Mouse (Mus musculus): ENCODE measurements around the gene Astn2. TPM values are rescaled to one million over a fixed set of nuclear protein-coding genes. Genes with fewer than 3 reads are reported as not detected.

Astn2 gene
- total and polyA plus RNA-seq, 3 experiments: 0.50 to 0.90 (median 0.78) TPM

DNA sequence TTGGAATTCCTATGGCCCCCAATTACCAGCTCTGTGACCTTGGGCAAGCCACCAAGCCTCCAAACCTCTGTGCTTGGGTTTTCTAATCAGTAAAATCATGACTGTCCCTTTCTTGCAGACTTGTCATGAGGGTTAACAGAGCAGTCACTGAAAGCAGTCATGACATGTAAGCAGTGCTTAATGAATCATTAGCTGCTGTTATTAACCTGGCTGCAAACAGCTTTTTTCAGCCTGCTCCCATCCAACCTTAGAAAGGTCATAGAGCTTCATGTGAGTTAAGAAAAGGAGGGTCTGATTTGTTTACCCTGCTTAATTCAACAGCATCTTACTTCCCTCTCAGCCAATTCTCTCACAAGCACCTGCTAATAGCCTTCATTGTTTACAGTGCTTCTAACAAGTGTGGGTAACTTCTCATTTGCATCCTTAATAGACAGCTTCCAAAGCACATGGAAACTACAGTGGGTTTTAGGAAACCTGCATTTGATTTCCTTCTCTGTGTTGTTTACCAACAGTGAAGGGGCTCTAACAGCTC, 661.2 kb downstream of the Astn2 start:
- Histone ChIP-seq H3K27me3 (ENCODE audit: control insufficient read depth, insufficient read depth, low read length) (no peaks in the 10 kb centered on the region), H3K27ac (no peak overlapping the region), H3K79me2 (replicated peaks; ENCODE audit: control insufficient read depth, insufficient read depth, low read length) (no peaks in the 10 kb centered on the region), H3K4me1 (ENCODE audit: control insufficient read depth, insufficient read depth, low read length) (peaks cover 1% of the 10 kb centered on the region; the same call in 1 of the 2 replicates), H3K36me3 (ENCODE audit: control insufficient read depth, insufficient read depth, low read length) (no peaks in the 10 kb centered on the region; the same call in 1 of the 2 replicates), H3K4me3 (no peak overlapping the region), H3K9ac (ENCODE audit: low read depth, low read length) (no peak overlapping the region)
- intact Hi-C loops (cut with DNase I): no loop called here
- no peak for DNase-seq
- TF ChIP-seq POLR2A (IDR thresholded peaks at IDR 0.05; ENCODE audit: insufficient read depth, low read depth, low read length) (no peak), CTCF (IDR thresholded peaks at IDR 0.05) (no peak), EP300 (IDR thresholded peaks at IDR 0.05; ENCODE audit: insufficient read depth, low read depth, low read length) (no peak)

DNA sequence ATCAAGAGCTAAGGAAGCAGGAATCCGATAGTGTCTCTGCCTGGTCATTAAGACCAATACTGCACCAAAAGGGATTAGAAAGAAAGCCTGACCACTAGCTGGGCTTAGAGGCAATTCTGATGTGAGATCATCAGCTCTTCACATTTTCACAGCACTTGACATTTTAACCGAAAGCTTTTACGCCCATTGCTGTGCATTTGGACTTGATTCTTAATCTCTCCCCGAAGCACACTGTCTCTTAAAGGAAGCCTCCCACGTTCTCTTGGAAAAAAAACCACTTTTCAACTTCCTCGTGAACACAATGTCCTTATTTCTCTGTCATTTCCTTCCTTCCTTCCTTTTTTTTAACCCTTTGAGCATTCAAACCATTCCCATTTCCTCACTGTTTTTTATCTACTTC, 680.0 kb downstream of the Astn2 start:
- 42% methylated on average over 6 of the region's 6 CpGs for WGBS
- intact Hi-C loops (cut with DNase I): no loop called here
- TF ChIP-seq CTCF (IDR thresholded peaks at IDR 0.05): no peak
- no peak for TF ChIP-seq EP300 (IDR thresholded peaks at IDR 0.05; ENCODE audit: insufficient read depth, low read depth, low read length)
- no peak for TF ChIP-seq POLR2A (IDR thresholded peaks at IDR 0.05; ENCODE audit: insufficient read depth, low read depth, low read length)
- DNase-seq: no peak
- no peaks in the 10 kb centered on the region for H3K27me3 ChIP-seq (ENCODE audit: control insufficient read depth, insufficient read depth, low read length)
- H3K9ac ChIP-seq (ENCODE audit: low read depth, low read length): no peak overlapping the region
- H3K4me3 ChIP-seq: no peak overlapping the region
- H3K27ac ChIP-seq: no peak overlapping the region
- no peaks in the 10 kb centered on the region for H3K79me2 ChIP-seq (replicated peaks; ENCODE audit: control insufficient read depth, insufficient read depth, low read length)
- no peaks in the 10 kb centered on the region for H3K36me3 ChIP-seq (ENCODE audit: control insufficient read depth, insufficient read depth, low read length)
- no peaks in the 10 kb centered on the region for H3K4me1 ChIP-seq (ENCODE audit: control insufficient read depth, insufficient read depth, low read length)

DNA sequence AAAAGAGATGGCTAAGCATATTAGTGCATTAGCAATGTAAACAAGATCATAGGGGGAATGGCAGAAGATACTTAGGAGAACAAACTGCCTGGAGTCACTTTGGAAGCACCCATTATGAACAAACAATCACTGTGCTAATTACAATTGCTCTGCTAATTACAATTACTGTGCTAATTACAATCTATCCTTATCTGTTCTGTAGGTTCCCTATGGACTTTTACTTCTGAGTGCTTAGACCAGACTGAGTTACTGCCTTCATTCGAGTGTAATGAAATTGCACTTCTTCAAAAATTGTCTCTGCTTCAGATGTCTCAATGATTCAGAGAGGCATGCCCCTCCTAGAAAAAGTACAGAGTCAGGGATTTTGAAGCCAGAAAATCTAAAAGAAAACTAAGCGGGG, 684.8 kb downstream of the Astn2 start:
- Histone ChIP-seq H3K27me3 (ENCODE audit: control insufficient read depth, insufficient read depth, low read length) (no peaks in the 10 kb centered on the region), H3K36me3 (ENCODE audit: control insufficient read depth, insufficient read depth, low read length) (no peaks in the 10 kb centered on the region), H3K79me2 (replicated peaks; ENCODE audit: control insufficient read depth, insufficient read depth, low read length) (no peaks in the 10 kb centered on the region), H3K9ac (ENCODE audit: low read depth, low read length) (no peak overlapping the region), H3K4me1 (ENCODE audit: control insufficient read depth, insufficient read depth, low read length) (no peaks in the 10 kb centered on the region), H3K4me3 (no peak overlapping the region), H3K27ac (no peak overlapping the region)
- WGBS: 77% methylated on average over 2 of the region's 2 CpGs
- no peak for TF ChIP-seq EP300 (IDR thresholded peaks at IDR 0.05; ENCODE audit: insufficient read depth, low read depth, low read length)
- no peak for DNase-seq
- intact Hi-C loops (cut with DNase I): no loop called here

DNA sequence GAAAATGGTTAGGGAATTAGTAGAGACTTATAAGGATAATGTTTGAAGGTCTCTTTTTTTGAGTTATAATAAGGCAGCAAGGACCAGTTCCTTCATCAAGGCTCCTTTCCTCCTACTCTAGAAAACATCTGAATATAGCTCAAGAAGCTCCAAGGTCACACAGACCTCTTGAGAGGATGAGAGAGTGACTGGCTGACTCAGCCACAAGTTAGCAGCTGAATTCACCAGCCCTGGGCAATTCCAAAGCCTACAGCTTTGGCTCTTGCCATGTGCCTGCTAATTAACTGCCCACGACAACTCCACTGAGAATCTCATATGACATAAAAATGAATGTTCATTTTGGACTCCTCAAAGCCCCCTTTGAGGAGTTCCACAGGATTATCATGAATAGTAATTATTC, 686.5 kb downstream of the Astn2 start:
- Histone ChIP-seq H3K9ac (ENCODE audit: low read depth, low read length) (no peak overlapping the region), H3K79me2 (replicated peaks; ENCODE audit: control insufficient read depth, insufficient read depth, low read length) (no peaks in the 10 kb centered on the region), H3K4me1 (ENCODE audit: control insufficient read depth, insufficient read depth, low read length) (no peaks in the 10 kb centered on the region), H3K27ac (no peak overlapping the region), H3K4me3 (no peak overlapping the region), H3K36me3 (ENCODE audit: control insufficient read depth, insufficient read depth, low read length) (no peaks in the 10 kb centered on the region), H3K27me3 (ENCODE audit: control insufficient read depth, insufficient read depth, low read length) (no peaks in the 10 kb centered on the region)
- TF ChIP-seq CTCF (IDR thresholded peaks at IDR 0.05): no peak
- TF ChIP-seq POLR2A (IDR thresholded peaks at IDR 0.05; ENCODE audit: insufficient read depth, low read depth, low read length): no peak
- TF ChIP-seq EP300 (IDR thresholded peaks at IDR 0.05; ENCODE audit: insufficient read depth, low read depth, low read length): no peak
- DNase-seq: no peak
- intact Hi-C loops (cut with DNase I): no loop called here
- WGBS: 91% methylated on average over 1 of the region's 1 CpGs

DNA sequence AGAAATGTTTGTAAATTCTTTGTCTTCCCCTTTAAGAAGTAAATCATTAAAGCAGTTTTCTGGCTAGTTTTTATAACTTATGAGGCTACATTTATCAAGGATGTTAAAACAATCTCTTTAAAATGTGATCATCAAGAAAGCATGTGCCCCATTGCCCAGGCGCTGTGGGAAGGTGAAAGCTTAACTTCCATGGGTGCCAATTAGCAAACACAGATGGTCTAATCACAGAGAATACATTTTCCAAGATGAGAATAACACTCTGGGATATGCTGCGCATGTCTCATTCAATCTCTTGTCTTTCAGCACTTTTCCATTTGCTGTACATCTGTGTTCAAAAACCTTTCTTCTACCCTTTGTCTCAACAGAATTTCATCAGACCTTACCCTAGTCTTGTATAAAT, 688.3 kb downstream of the Astn2 start:
- Histone ChIP-seq H3K4me3 (no peak overlapping the region), H3K9ac (ENCODE audit: low read depth, low read length) (no peak overlapping the region), H3K27me3 (ENCODE audit: control insufficient read depth, insufficient read depth, low read length) (no peaks in the 10 kb centered on the region), H3K4me1 (ENCODE audit: control insufficient read depth, insufficient read depth, low read length) (no peaks in the 10 kb centered on the region), H3K27ac (no peak overlapping the region), H3K36me3 (ENCODE audit: control insufficient read depth, insufficient read depth, low read length) (no peaks in the 10 kb centered on the region), H3K79me2 (replicated peaks; ENCODE audit: control insufficient read depth, insufficient read depth, low read length) (no peaks in the 10 kb centered on the region)
- TF ChIP-seq CTCF (IDR thresholded peaks at IDR 0.05) (no peak), EP300 (IDR thresholded peaks at IDR 0.05; ENCODE audit: insufficient read depth, low read depth, low read length) (no peak), POLR2A (IDR thresholded peaks at IDR 0.05; ENCODE audit: insufficient read depth, low read depth, low read length) (no peak)
- intact Hi-C loops (cut with DNase I): no loop called here
- DNase-seq: no peak
- 84% methylated on average over 2 of the region's 2 CpGs for WGBS

DNA sequence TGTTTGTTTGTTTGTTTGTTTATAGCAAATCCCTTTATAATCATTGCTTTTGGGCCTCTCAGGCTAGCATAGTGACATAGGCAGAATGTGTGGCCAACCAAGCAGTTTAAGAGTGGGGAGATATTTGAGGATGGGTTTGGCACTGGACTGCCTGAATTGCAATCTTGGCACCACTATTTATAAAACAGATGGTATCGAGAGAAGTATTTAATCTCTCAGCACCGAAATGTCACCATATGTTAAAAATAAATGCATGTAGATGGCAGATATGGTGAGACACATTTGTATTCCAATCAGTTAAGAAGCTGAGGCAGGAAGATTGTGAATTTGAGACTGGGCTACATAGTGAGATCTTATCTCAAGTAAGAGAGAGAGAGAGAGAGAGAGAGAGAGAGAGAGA, 692.7 kb downstream of the Astn2 start:
- intact Hi-C loops (cut with DNase I): no loop called here
- H3K36me3 ChIP-seq (ENCODE audit: control insufficient read depth, insufficient read depth, low read length): no peaks in the 10 kb centered on the region
- WGBS: 51% methylated on average over 2 of the region's 2 CpGs

More for the DNA sequence above, 692.7 kb downstream of the Astn2 start:
- TF ChIP-seq POLR2A (IDR thresholded peaks at IDR 0.05; ENCODE audit: insufficient read depth, low read depth, low read length) (no peak), EP300 (IDR thresholded peaks at IDR 0.05; ENCODE audit: insufficient read depth, low read depth, low read length) (no peak), CTCF (IDR thresholded peaks at IDR 0.05) (no peak)
- Histone ChIP-seq H3K27ac (no peak overlapping the region), H3K79me2 (replicated peaks; ENCODE audit: control insufficient read depth, insufficient read depth, low read length) (no peaks in the 10 kb centered on the region), H3K4me1 (ENCODE audit: control insufficient read depth, insufficient read depth, low read length) (no peaks in the 10 kb centered on the region), H3K9ac (ENCODE audit: low read depth, low read length) (no peak overlapping the region), H3K27me3 (ENCODE audit: control insufficient read depth, insufficient read depth, low read length) (no peaks in the 10 kb centered on the region), H3K4me3 (no peak overlapping the region)
- DNase-seq: no peak

Data from heart, adult 2 months (tissue).